Mouse (Mus musculus) liver, embryonic 15.5 days (tissue): ENCODE results near the gene Cdkn2aip. TPM values are rescaled to one million over a fixed set of nuclear protein-coding genes. Genes with fewer than 3 reads are reported as not detected.

ENCODE experiments used
- ATAC-seq: fragments of 200-750 bp; cut with Nextera tagmentation; 2 replicates; pipeline ENCODE4 v1.8.0; 2017; ENCODE audit warnings: moderate number of reproducible peaks, mild to moderate bottlenecking, moderate library complexity; ENCODE audit not compliant: insufficient read depth
- H3K27ac ChIP-seq: fragments of 300-500 bp; sonication (generic); replicated peaks from 2 replicates; pipeline ENCODE4 v1.5.1; 2015; ENCODE audit warnings: mild to moderate bottlenecking, inconsistent platforms
- H3K27me3 ChIP-seq: fragments of 300-500 bp; sonication (generic); 2 replicates; pipeline ENCODE4 v1.6.1; 2015; ENCODE audit warnings: mild to moderate bottlenecking, inconsistent platforms
- H3K36me3 ChIP-seq: fragments of 300-500 bp; sonication (generic); replicated peaks from 2 replicates; pipeline ENCODE4 v1.6.1; 2015; ENCODE audit warnings: moderate library complexity, mild to moderate bottlenecking, inconsistent platforms
- H3K4me1 ChIP-seq: fragments of 300-500 bp; sonication (generic); replicated peaks from 2 replicates; pipeline ENCODE4 v1.6.1; 2015; ENCODE audit warnings: inconsistent platforms
- H3K4me2 ChIP-seq: fragments of 300-500 bp; sonication (generic); 2 replicates; pipeline ENCODE4 v1.6.1; 2015; ENCODE audit warnings: moderate library complexity, mild to moderate bottlenecking, inconsistent platforms
- H3K4me3 ChIP-seq: fragments of 300-500 bp; sonication (generic); replicated peaks from 2 replicates; pipeline ENCODE4 v1.5.1; 2015; ENCODE audit warnings: mild to moderate bottlenecking, inconsistent platforms
- H3K9ac ChIP-seq: fragments of 300-500 bp; sonication (generic); 2 replicates; pipeline ENCODE4 v1.6.1; 2015; ENCODE audit warnings: moderate library complexity, mild to moderate bottlenecking, inconsistent platforms
- H3K9me3 ChIP-seq: fragments of 300-500 bp; sonication (generic); replicated peaks from 2 replicates; pipeline ENCODE4 v1.6.1; 2016; ENCODE audit warnings: inconsistent platforms
- WGBS: fragments of 180-500 bp; shearing (Covaris S2); methylation state at CpG from one replicate; pipeline ENCODE4 v1.1.7; 2015; ENCODE audit warnings: mixed read lengths; ENCODE audit not compliant: insufficient replicate concordance; 5-methylcytosine and 5-hydroxymethylcytosine counted together
- polyA plus RNA-seq: library from polyadenylated mRNA; unstranded; fragments of >200 nt; fragmentation: Nextera tagmentation; extraction: Ambion mirVana; gene quantifications from 2 replicates; pipeline ENCODE4 v1.2.1, GENCODE M21; 2015

Gene Cdkn2aip
- polyA plus RNA-seq, 1 experiment from 2014 or later = 12.8 TPM

- ATAC-seq = no peak
- no peak overlapping the region for H3K4me3 ChIP-seq
- WGBS = 70% methylated on average over 5 of the region's 5 CpGs
- no peaks in the 10 kb centered on the region for H3K27me3 ChIP-seq
- no peak overlapping the region for H3K4me2 ChIP-seq
- H3K9ac ChIP-seq = no peak overlapping the region
- H3K27ac ChIP-seq = no peak overlapping the region
- peaks cover 3% of the 10 kb centered on the region; the same call in 1 of the 2 replicates for H3K4me1 ChIP-seq
- H3K36me3 ChIP-seq = no peaks in the 10 kb centered on the region
- H3K9me3 ChIP-seq = no peaks in the 10 kb centered on the region
Measured at GRCm38 (mm10) chr8:47695431-47696105, 18.2 kb downstream of the Cdkn2aip start.

DNA sequence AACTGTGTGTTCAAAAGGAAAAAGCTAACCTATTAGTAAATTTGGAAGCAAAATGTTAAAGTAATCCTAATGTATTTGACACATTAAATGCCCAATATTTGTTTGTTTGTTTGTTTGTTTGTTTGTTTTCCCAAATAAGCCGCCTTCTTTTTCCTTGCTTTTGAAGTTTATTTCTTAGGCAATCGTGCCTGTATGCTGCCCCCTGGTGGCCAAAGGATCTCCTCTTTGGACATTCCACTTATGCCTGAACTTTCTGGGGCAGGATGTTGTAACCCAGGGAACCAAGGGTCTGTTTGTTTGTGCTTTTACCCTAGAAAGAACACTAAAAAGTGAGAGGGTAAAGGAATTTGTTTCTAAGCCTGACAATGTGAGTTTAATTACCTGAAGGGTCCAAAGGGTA lies 20.6 kb downstream of the Cdkn2aip start:
- Histone ChIP-seq H3K9ac (no peak overlapping the region), H3K9me3 (no peaks in the 10 kb centered on the region), H3K4me3 (no peak overlapping the region), H3K36me3 (no peaks in the 10 kb centered on the region), H3K4me2 (no peak overlapping the region), H3K27me3 (no peaks in the 10 kb centered on the region), H3K4me1 (peaks cover 5% of the 10 kb centered on the region; the same call in 1 of the 2 replicates), H3K27ac (no peak overlapping the region)
- no peak for ATAC-seq
- WGBS = 14% methylated on average over 2 of the region's 2 CpGs

- Histone ChIP-seq H3K4me1 (peaks cover 5% of the 10 kb centered on the region; the same call in 1 of the 2 replicates), H3K4me2 (no peak overlapping the region), H3K36me3 (no peaks in the 10 kb centered on the region), H3K4me3 (no peak overlapping the region), H3K27me3 (no peaks in the 10 kb centered on the region), H3K9ac (no peak overlapping the region), H3K9me3 (no peaks in the 10 kb centered on the region), H3K27ac (no peak overlapping the region)
- 82% methylated on average over 9 of the region's 10 CpGs for WGBS
- no peak for ATAC-seq
Measured at GRCm38 (mm10) chr8:47691831-47692230, 21.9 kb downstream of the Cdkn2aip start.

GRCm38 (mm10) chr8:47691303-47691702 lies 22.4 kb downstream of the Cdkn2aip start:
- Histone ChIP-seq H3K4me3 (no peak overlapping the region), H3K27ac (no peak overlapping the region), H3K27me3 (no peaks in the 10 kb centered on the region), H3K4me1 (peaks cover 5% of the 10 kb centered on the region; the same call in 1 of the 2 replicates), H3K9ac (no peak overlapping the region), H3K36me3 (no peaks in the 10 kb centered on the region), H3K4me2 (peak overlapping the region; percentile 61; the same call in 1 of the 2 replicates), H3K9me3 (no peaks in the 10 kb centered on the region)
- WGBS = 65% methylated on average over 7 of the region's 7 CpGs
- ATAC-seq = no peak

- Histone ChIP-seq H3K36me3 (no peaks in the 10 kb centered on the region), H3K9me3 (no peaks in the 10 kb centered on the region), H3K27ac (no peak overlapping the region), H3K27me3 (no peaks in the 10 kb centered on the region), H3K4me1 (peaks cover 5% of the 10 kb centered on the region; the same call in 1 of the 2 replicates), H3K4me3 (peak overlapping the region; percentile 32), H3K4me2 (peak overlapping the region; percentile 61), H3K9ac (no peak overlapping the region)
- WGBS = 14% methylated on average over 16 of the region's 16 CpGs
- ATAC-seq = no peak
Measured at GRCm38 (mm10) chr8:47690674-47691078, 23.1 kb downstream of the Cdkn2aip start.

- no peak for ATAC-seq
- Histone ChIP-seq H3K4me3 (no peak overlapping the region), H3K27me3 (no peaks in the 10 kb centered on the region), H3K4me1 (peaks cover 5% of the 10 kb centered on the region; the same call in 1 of the 2 replicates), H3K27ac (no peak overlapping the region), H3K36me3 (no peaks in the 10 kb centered on the region), H3K4me2 (no peak overlapping the region), H3K9me3 (no peaks in the 10 kb centered on the region), H3K9ac (no peak overlapping the region)
- 44% methylated on average over 12 of the region's 12 CpGs for WGBS
Measured at GRCm38 (mm10) chr8:47689704-47690326, 23.9 kb downstream of the Cdkn2aip start.

DNA sequence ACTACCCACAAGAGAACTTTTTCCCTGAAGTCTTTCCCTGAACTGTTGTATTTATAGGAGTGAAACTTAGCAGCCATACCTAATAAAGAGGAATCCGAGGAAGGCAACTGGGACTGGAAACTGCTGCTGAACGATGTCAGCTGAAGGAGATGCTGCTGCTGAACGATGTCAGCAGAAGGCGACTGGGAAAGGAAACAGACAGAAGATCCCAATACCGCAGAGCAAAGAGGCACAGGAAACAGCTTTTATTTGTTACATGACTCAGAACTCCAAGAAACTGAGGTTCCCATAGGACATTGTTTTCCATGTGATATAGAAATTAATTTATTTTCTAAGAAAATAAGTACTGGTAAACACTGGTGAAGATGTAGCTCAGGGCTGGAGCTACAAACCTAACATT lies 29.3 kb downstream of the Cdkn2aip start:
- Histone ChIP-seq H3K27ac (no peak overlapping the region), H3K9me3 (no peaks in the 10 kb centered on the region), H3K4me3 (no peak overlapping the region), H3K27me3 (no peaks in the 10 kb centered on the region), H3K4me2 (no peak overlapping the region), H3K9ac (no peak overlapping the region), H3K4me1 (no peaks in the 10 kb centered on the region), H3K36me3 (peaks cover 3% of the 10 kb centered on the region; the same call in 1 of the 2 replicates)
- WGBS = 32% methylated on average over 5 of the region's 5 CpGs
- no peak for ATAC-seq

DNA sequence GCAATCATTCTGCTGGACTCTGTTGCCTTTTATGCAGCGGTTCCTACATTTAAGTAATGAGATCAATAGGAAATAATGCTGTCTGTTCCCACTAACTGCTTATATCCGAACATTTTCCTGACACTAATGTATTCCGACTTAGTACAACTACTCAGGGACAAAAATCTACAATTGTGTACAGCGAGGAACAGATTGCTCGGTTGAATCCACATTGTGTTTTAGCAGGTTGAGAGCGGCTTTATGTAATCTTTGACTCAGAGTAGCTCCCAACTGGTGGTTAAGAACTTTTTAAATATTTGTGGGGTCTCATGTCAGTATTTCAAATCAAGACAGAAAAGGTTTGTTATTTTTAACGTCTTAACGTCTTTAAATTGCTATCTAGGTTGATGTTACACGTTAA lies 29.7 kb downstream of the Cdkn2aip start:
- WGBS = 58% methylated on average over 9 of the region's 9 CpGs
- no peaks in the 10 kb centered on the region for H3K9me3 ChIP-seq
- no peaks in the 10 kb centered on the region for H3K4me1 ChIP-seq
- H3K27ac ChIP-seq = no peak overlapping the region
- no peak overlapping the region for H3K9ac ChIP-seq
- peaks cover 3% of the 10 kb centered on the region; the same call in 1 of the 2 replicates for H3K36me3 ChIP-seq
- no peak for ATAC-seq
- H3K27me3 ChIP-seq = no peaks in the 10 kb centered on the region
- H3K4me3 ChIP-seq = no peak overlapping the region
- no peak overlapping the region for H3K4me2 ChIP-seq

- ATAC-seq = no peak
- H3K9me3 ChIP-seq = no peaks in the 10 kb centered on the region
- H3K27ac ChIP-seq = no peak overlapping the region
- no peak overlapping the region for H3K4me2 ChIP-seq
- H3K36me3 ChIP-seq = peaks cover 3% of the 10 kb centered on the region; the same call in 1 of the 2 replicates
- H3K4me1 ChIP-seq = peaks cover 14% of the 10 kb centered on the region
- H3K4me3 ChIP-seq = no peak overlapping the region
- WGBS = 66% methylated on average over 4 of the region's 4 CpGs
- no peak overlapping the region for H3K9ac ChIP-seq
- H3K27me3 ChIP-seq = no peaks in the 10 kb centered on the region
Measured at GRCm38 (mm10) chr8:47680306-47680705, 33.4 kb downstream of the Cdkn2aip start.

GRCm38 (mm10) chr8:47679603-47680002 lies 34.1 kb downstream of the Cdkn2aip start:
- Histone ChIP-seq H3K9me3 (no peaks in the 10 kb centered on the region), H3K4me2 (no peak overlapping the region), H3K9ac (no peak overlapping the region), H3K4me3 (no peak overlapping the region), H3K27me3 (no peaks in the 10 kb centered on the region), H3K4me1 (peaks cover 14% of the 10 kb centered on the region), H3K36me3 (peaks cover 3% of the 10 kb centered on the region; the same call in 1 of the 2 replicates), H3K27ac (no peak overlapping the region)
- 57% methylated on average over 1 of the region's 1 CpGs for WGBS
- ATAC-seq = no peak

- H3K27ac ChIP-seq = no peak overlapping the region; the same call in 1 of the 2 replicates
- no peaks in the 10 kb centered on the region; the same call in 1 of the 2 replicates for H3K36me3 ChIP-seq
- H3K4me3 ChIP-seq = peak overlapping the region; percentile 95
- no peaks in the 10 kb centered on the region for H3K9me3 ChIP-seq
- peak overlapping the region; percentile 90 for H3K9ac ChIP-seq
- H3K4me2 ChIP-seq = peak overlapping the region; percentile 92
- 31% methylated on average over 2 of the region's 2 CpGs for WGBS
- ATAC-seq = no peak
- H3K4me1 ChIP-seq = peaks cover 22% of the 10 kb centered on the region
- no peaks in the 10 kb centered on the region for H3K27me3 ChIP-seq
Measured at GRCm38 (mm10) chr8:47676631-47677030, 37.1 kb downstream of the Cdkn2aip start.
